Mouse (Mus musculus) liver, postnatal 0 days (tissue): ENCODE measurements around the gene Bri3bp. TPM values are rescaled to one million over a fixed set of nuclear protein-coding genes. Genes with fewer than 3 reads are reported as not detected.
"Not testable (repeated sequence)": the region's sequence is repeated elsewhere in the genome, so short reads cannot be mapped to it uniquely, and the experiment has no call there.

Experiments used
- ATAC-seq: fragments of 200-750 bp; cut with Nextera tagmentation; 2 replicates; pipeline ENCODE4 v1.8.0; 2017; ENCODE audit warnings: mild to moderate bottlenecking, moderate library complexity
- DNase-seq: peaks from one replicate; pipeline ENCODE4 v3.0.0-alpha.2; 2016
- H3K27ac ChIP-seq: fragments of 300-500 bp; sonication (generic); 2 replicates; pipeline ENCODE4 v1.5.1; 2014; ENCODE audit warnings: antibody characterized with exemption, moderate library complexity, mild to moderate bottlenecking, low read depth
- H3K27me3 ChIP-seq: fragments of 300-500 bp; sonication (generic); 2 replicates; pipeline ENCODE4 v1.6.1; 2014; ENCODE audit warnings: low read length, control low read depth, mixed read lengths; ENCODE audit not compliant: insufficient read depth
- H3K36me3 ChIP-seq: fragments of 300-500 bp; sonication (generic); replicated peaks from 2 replicates; pipeline ENCODE4 v1.6.1; 2014; ENCODE audit warnings: mild to moderate bottlenecking, control low read depth, low read length, moderate library complexity, mixed read lengths; ENCODE audit not compliant: insufficient read depth
- H3K4me1 ChIP-seq: fragments of 300-500 bp; sonication (generic); 2 replicates; pipeline ENCODE4 v1.6.1; 2014; ENCODE audit warnings: antibody characterized with exemption, mild to moderate bottlenecking, control low read depth; ENCODE audit not compliant: insufficient read depth
- H3K4me2 ChIP-seq: fragments of 300-500 bp; sonication (generic); 2 replicates; pipeline ENCODE4 v1.6.1; 2014; ENCODE audit warnings: low read depth, mild to moderate bottlenecking, low read length, moderate library complexity, mixed read lengths
- H3K4me3 ChIP-seq: fragments of 300-500 bp; sonication (generic); 2 replicates; pipeline ENCODE4 v1.5.1; 2014; ENCODE audit warnings: low read depth, low read length
- H3K9ac ChIP-seq: fragments of 300-500 bp; sonication (generic); replicated peaks from 2 replicates; pipeline ENCODE4 v1.6.1; 2014; ENCODE audit warnings: mild to moderate bottlenecking, moderate library complexity
- H3K9me3 ChIP-seq: fragments of 300-500 bp; sonication (generic); 2 replicates; pipeline ENCODE4 v1.6.1; 2016; ENCODE audit warnings: mild to moderate bottlenecking, control low read depth, low read length, mixed read lengths
- CTCF ChIP-seq: sonication (generic); IDR thresholded peaks from 2 replicates; pipeline ENCODE4 v1.5.1; 2016; ENCODE audit warnings: antibody characterized with exemption, low read depth
- EP300 ChIP-seq: IDR thresholded peaks from 2 replicates; pipeline ENCODE4 v1.6.1; 2016; ENCODE audit warnings: antibody characterized with exemption, low read depth, mild to moderate bottlenecking
- WGBS: fragments of 180-500 bp; shearing (Covaris S2); extraction: QIAGEN DNeasy Blood & Tissue Kit; methylation state at CpG from one replicate; pipeline ENCODE4 v1.1.7; 2014; ENCODE audit not compliant: insufficient replicate concordance; 5-methylcytosine and 5-hydroxymethylcytosine counted together
- polyA plus RNA-seq: library from polyadenylated mRNA; unstranded; fragments of >200 nt; fragmentation: Nextera tagmentation; extraction: Ambion mirVana; gene quantifications from 2 replicates; pipeline ENCODE4 v1.2.1, GENCODE M21; 2015

The Bri3bp gene
- polyA plus RNA-seq, 1 experiment from 2014 or later = 20.9 TPM

GRCm38 (mm10) chr5:125483712-125484611 is 42.6 kb downstream of the Bri3bp start:
- Histone ChIP-seq H3K4me1 (peaks cover 11% of the 10 kb centered on the region), H3K27ac (peak overlapping the region; percentile 69), H3K4me3 (no peak overlapping the region), H3K27me3 (no peaks in the 10 kb centered on the region), H3K4me2 (no peak overlapping the region), H3K9me3 (no peaks in the 10 kb centered on the region), H3K9ac (no peak overlapping the region), H3K36me3 (peaks cover 19% of the 10 kb centered on the region)
- DNase-seq (no peak), ATAC-seq (peak; percentile 55)
- no peak for TF ChIP-seq CTCF
- TF ChIP-seq EP300 = no peak
- WGBS = 59% methylated on average over 5 of the region's 6 CpGs

GRCm38 (mm10) chr5:125485031-125485778 is 43.8 kb downstream of the Bri3bp start:
- TF ChIP-seq CTCF (no peak), EP300 (no peak)
- no peak for DNase-seq

GRCm38 (mm10) chr5:125486088-125486487 is 44.7 kb downstream of the Bri3bp start:
- H3K9ac ChIP-seq = no peak overlapping the region

More at GRCm38 (mm10) chr5:125485031-125485778, 43.8 kb downstream of the Bri3bp start:
- H3K4me1 ChIP-seq = peaks cover 11% of the 10 kb centered on the region
- H3K9ac ChIP-seq = no peak overlapping the region
- no peak overlapping the region for H3K4me2 ChIP-seq
- H3K27ac ChIP-seq = peak overlapping the region; percentile 69
- 89% methylated on average over 4 of the region's 4 CpGs for WGBS
- peaks cover 24% of the 10 kb centered on the region for H3K36me3 ChIP-seq
- H3K4me3 ChIP-seq = no peak overlapping the region
- H3K27me3 ChIP-seq = no peaks in the 10 kb centered on the region
- peak; percentile 35; the same call in 1 of the 2 replicates for ATAC-seq
- no peaks in the 10 kb centered on the region for H3K9me3 ChIP-seq

GRCm38 (mm10) chr5:125487375-125488115 is 46.2 kb downstream of the Bri3bp start:
- Histone ChIP-seq H3K9ac (no peak overlapping the region), H3K27me3 (no peaks in the 10 kb centered on the region), H3K4me1 (peaks cover 8% of the 10 kb centered on the region), H3K4me3 (no peak overlapping the region), H3K27ac (no peak overlapping the region), H3K9me3 (no peaks in the 10 kb centered on the region), H3K4me2 (no peak overlapping the region), H3K36me3 (peaks cover 32% of the 10 kb centered on the region)
- DNase-seq (no peak), ATAC-seq (no peak)
- no peak for TF ChIP-seq EP300
- WGBS = 76% methylated on average over 11 of the region's 11 CpGs

More at GRCm38 (mm10) chr5:125486088-125486487, 44.7 kb downstream of the Bri3bp start:
- Histone ChIP-seq H3K9me3 (no peaks in the 10 kb centered on the region), H3K4me3 (no peak overlapping the region), H3K36me3 (peaks cover 28% of the 10 kb centered on the region), H3K27ac (no peak overlapping the region), H3K27me3 (no peaks in the 10 kb centered on the region), H3K4me2 (no peak overlapping the region), H3K4me1 (peaks cover 8% of the 10 kb centered on the region)
- 67% methylated on average over 1 of the region's 1 CpGs for WGBS
- TF ChIP-seq CTCF (no peak), EP300 (no peak)
- no peak for DNase-seq
- ATAC-seq = no peak

- H3K9ac ChIP-seq = no peak overlapping the region
- no peak overlapping the region for H3K27ac ChIP-seq
- no peaks in the 10 kb centered on the region for H3K9me3 ChIP-seq
- no peak for ATAC-seq
- no peak for DNase-seq
- no peak for TF ChIP-seq EP300
- peak; percentile 56 for TF ChIP-seq CTCF
- peaks cover 32% of the 10 kb centered on the region for H3K36me3 ChIP-seq
- no peak overlapping the region for H3K4me3 ChIP-seq
- no peak overlapping the region for H3K4me2 ChIP-seq
- H3K27me3 ChIP-seq = no peaks in the 10 kb centered on the region
- peaks cover 8% of the 10 kb centered on the region for H3K4me1 ChIP-seq
- WGBS = 62% methylated on average over 4 of the region's 4 CpGs
Observed at GRCm38 (mm10) chr5:125488116-125488455, 46.7 kb downstream of the Bri3bp start.

GRCm38 (mm10) chr5:125488953-125489352 is 47.6 kb downstream of the Bri3bp start:
- not testable (repeated sequence) for H3K4me2 ChIP-seq, DNase-seq, ATAC-seq, H3K9ac ChIP-seq, H3K9me3 ChIP-seq, H3K4me3 ChIP-seq, H3K27me3 ChIP-seq, H3K27ac ChIP-seq, H3K4me1 ChIP-seq
- 79% methylated on average over 5 of the region's 5 CpGs for WGBS
- peaks cover 27% of the 10 kb centered on the region for H3K36me3 ChIP-seq
